Mouse (Mus musculus) liver, postnatal 0 days (tissue): ENCODE measurements around the gene Lce1i.

ENCODE experiments used
- CTCF ChIP-seq: sonication (generic); IDR thresholded peaks from 2 replicates; pipeline ENCODE4 v1.5.1; 2016; ENCODE audit warnings: antibody characterized with exemption, low read depth
- EP300 ChIP-seq: IDR thresholded peaks from 2 replicates; pipeline ENCODE4 v1.6.1; 2016; ENCODE audit warnings: antibody characterized with exemption, low read depth, mild to moderate bottlenecking

DNA sequence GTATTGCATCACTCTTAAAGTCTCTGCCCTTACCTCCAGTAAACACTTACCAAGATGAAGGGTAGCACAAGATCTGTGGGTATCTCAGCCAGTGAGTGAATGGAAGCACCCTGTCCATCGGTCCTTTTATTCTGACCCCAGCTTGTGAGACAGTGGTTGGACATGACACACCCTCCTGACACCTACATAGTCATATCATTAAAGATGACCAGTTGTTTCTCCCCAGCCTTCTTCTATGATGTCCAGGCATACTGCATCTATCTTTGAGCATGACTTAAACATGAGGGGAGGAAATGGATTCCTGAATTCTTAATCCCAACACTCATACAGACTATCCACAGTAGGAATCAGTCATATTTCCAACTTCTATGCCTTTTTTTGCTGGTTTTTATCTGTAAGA, 11.7 kb upstream of the Lce1i start, which contains the start of gene Lce1j:
- no peak for TF ChIP-seq CTCF
- TF ChIP-seq EP300 = no peak
